Mouse (Mus musculus): Measurements from ENCODE around the gene Nup155.
"Not testable (repeated sequence)": the region's sequence is repeated elsewhere in the genome, so short reads cannot be mapped to it uniquely, and the experiment has no call there.

Nup155 gene

GRCm38 (mm10) chr15:8108966-8109743, at the start of gene Nup155:
Gene Nup155 (plus strand): TSS chr15:8109273.
- peak; percentile 92 for DNase-seq (ENCODE audit: extremely low read depth, insufficient read length, low spot score)

- no peak for DNase-seq (ENCODE audit: extremely low read depth, insufficient read length, low spot score)
Observed at GRCm38 (mm10) chr15:8065221-8065620, 43.9 kb upstream of the Nup155 start.

GRCm38 (mm10) chr15:8073159-8073558, 35.9 kb upstream of the Nup155 start:
- not testable (repeated sequence) for DNase-seq (ENCODE audit: extremely low read depth, insufficient read length, low spot score)

GRCm38 (mm10) chr15:8082139-8082538, 26.9 kb upstream of the Nup155 start:
- DNase-seq (ENCODE audit: extremely low read depth, insufficient read length, low spot score) = no peak

- no peak for DNase-seq (ENCODE audit: extremely low read depth, insufficient read length, low spot score)
Observed at GRCm38 (mm10) chr15:8087293-8087692, 21.8 kb upstream of the Nup155 start.

- no peak for DNase-seq (ENCODE audit: extremely low read depth, insufficient read length, low spot score)
Observed at GRCm38 (mm10) chr15:8088715-8089114, 20.4 kb upstream of the Nup155 start.

- DNase-seq (ENCODE audit: extremely low read depth, insufficient read length, low spot score) = no peak
Observed at GRCm38 (mm10) chr15:8090685-8091084, 18.4 kb upstream of the Nup155 start.

- not testable (repeated sequence) for DNase-seq (ENCODE audit: extremely low read depth, insufficient read length, low spot score)
Observed at GRCm38 (mm10) chr15:8092668-8093067, 16.4 kb upstream of the Nup155 start.

- peak; percentile 49 for DNase-seq (ENCODE audit: extremely low read depth, insufficient read length, low spot score)
Observed at GRCm38 (mm10) chr15:8097853-8098252, 11.2 kb upstream of the Nup155 start.

GRCm38 (mm10) chr15:8098774-8099749, 10.0 kb upstream of the Nup155 start, which contains the start of gene Wdr70:
Gene Wdr70 (minus strand): TSS chr15:8099209.
- DNase-seq (ENCODE audit: extremely low read depth, insufficient read length, low spot score) = peak; percentile 91

GRCm38 (mm10) chr15:8101975-8102542, 7.0 kb upstream of the Nup155 start:
- DNase-seq (ENCODE audit: extremely low read depth, insufficient read length, low spot score) = not testable (repeated sequence)

- no peak for DNase-seq (ENCODE audit: extremely low read depth, insufficient read length, low spot score)
Observed at GRCm38 (mm10) chr15:8108360-8108965, 610 bp upstream of the Nup155 start.

- no peak for DNase-seq (ENCODE audit: extremely low read depth, insufficient read length, low spot score)
Observed at GRCm38 (mm10) chr15:8109782-8110181, 709 bp downstream of the Nup155 start.

- DNase-seq (ENCODE audit: extremely low read depth, insufficient read length, low spot score) = no peak
Observed at GRCm38 (mm10) chr15:8129281-8129680, 20.2 kb downstream of the Nup155 start.

- DNase-seq (ENCODE audit: extremely low read depth, insufficient read length, low spot score) = no peak
Observed at GRCm38 (mm10) chr15:8131268-8131667, 22.2 kb downstream of the Nup155 start.

GRCm38 (mm10) chr15:8131761-8132160, 22.7 kb downstream of the Nup155 start:
- DNase-seq (ENCODE audit: extremely low read depth, insufficient read length, low spot score) = no peak

GRCm38 (mm10) chr15:8135606-8136005, 26.5 kb downstream of the Nup155 start:
- no peak for DNase-seq (ENCODE audit: extremely low read depth, insufficient read length, low spot score)

GRCm38 (mm10) chr15:8161841-8162240, 52.8 kb downstream of the Nup155 start:
- no peak for DNase-seq (ENCODE audit: extremely low read depth, insufficient read length, low spot score)

GRCm38 (mm10) chr15:8168591-8169265, 59.7 kb downstream of the Nup155 start, which contains the start of gene Cplane1:
Gene Cplane1 (plus strand): TSS chr15:8169106.
- peak; percentile 93 for DNase-seq (ENCODE audit: extremely low read depth, insufficient read length, low spot score)

- no peak for DNase-seq (ENCODE audit: extremely low read depth, insufficient read length, low spot score)
Observed at GRCm38 (mm10) chr15:8169266-8169746, 60.2 kb downstream of the Nup155 start.
